Comparison of ENCODE assay signal across 8 mouse cellular contexts in genomic region chr4:129672083-129672877, GRCm38 (mm10). TPM values are rescaled to one million over a fixed set of nuclear protein-coding genes. Genes with fewer than 3 reads are reported as not detected.
A peak's percentile ranks its signal among the peaks of the same experiment; 100 is the strongest.
DNase-seq lines count a peak whose midpoint lies in the region; ATAC-seq and TF ChIP-seq lines count a peak whose summit lies in the region.

Kpna6 (minus strand) TSS chr4:129672767.

- peak within 1 kb of the TSS; percentile 81 for H3K9ac ChIP-seq in heart, embryonic 15.5 days
- peak within 1 kb of the TSS; percentile 78 for H3K9ac ChIP-seq in liver, embryonic 14.5 days (replicated peaks)
- peak within 1 kb of the TSS; percentile 88 for H3K9ac ChIP-seq in neural tube, embryonic 11.5 days (ENCODE audit: low read length)
- H3K9ac ChIP-seq in stomach, postnatal 0 days (ENCODE audit: low read length) = peak within 1 kb of the TSS; percentile 97

- no peaks in the 10 kb centered on the region for H3K27me3 ChIP-seq in forebrain, embryonic 10.5 days (ENCODE audit: poor library complexity, severe bottlenecking)
- H3K27me3 ChIP-seq in heart, embryonic 15.5 days = no peaks in the 10 kb centered on the region
- H3K27me3 ChIP-seq in liver, embryonic 14.5 days (ENCODE audit: control insufficient read depth, insufficient read depth, low read length) = no peaks in the 10 kb centered on the region
- H3K27me3 ChIP-seq in neural tube, embryonic 11.5 days (ENCODE audit: control insufficient read depth, insufficient read depth, low read length) = no peaks in the 10 kb centered on the region
- H3K27me3 ChIP-seq in stomach, postnatal 0 days (ENCODE audit: control insufficient read depth, insufficient read depth, low read length) = no peaks in the 10 kb centered on the region

- peak within 1 kb of the TSS; percentile 98 for H3K4me3 ChIP-seq in forebrain, embryonic 10.5 days
- H3K4me3 ChIP-seq in heart, embryonic 15.5 days = peak within 1 kb of the TSS; percentile 84
- H3K4me3 ChIP-seq in liver, embryonic 14.5 days (ENCODE audit: insufficient read depth in 1 of 2, low read depth in 2 of 2, low read length in 2 of 2) = peak within 1 kb of the TSS; percentile 90
- H3K4me3 ChIP-seq in neural tube, embryonic 11.5 days (ENCODE audit: low read depth, low read length) = peak within 1 kb of the TSS; percentile 98
- H3K4me3 ChIP-seq in stomach, postnatal 0 days (ENCODE audit: low read depth, low read length) = peak within 1 kb of the TSS; percentile 97

- H3K4me1 ChIP-seq in forebrain, embryonic 10.5 days = peaks cover 27% of the 10 kb centered on the region
- H3K4me1 ChIP-seq in heart, embryonic 15.5 days (replicated peaks) = peaks cover 14% of the 10 kb centered on the region
- H3K4me1 ChIP-seq in liver, embryonic 14.5 days (replicated peaks; ENCODE audit: control insufficient read depth in 2 of 2, insufficient read depth in 2 of 2, low read length in 1 of 2) = peaks cover 9 to 13% of the 10 kb centered on the region in 2 experiments
- no peaks in the 10 kb centered on the region for H3K4me1 ChIP-seq in neural tube, embryonic 11.5 days (ENCODE audit: control insufficient read depth, insufficient read depth, low read length)
- peaks cover 3% of the 10 kb centered on the region for H3K4me1 ChIP-seq in stomach, postnatal 0 days (replicated peaks; ENCODE audit: control insufficient read depth, insufficient read depth)

- peak; percentile 79 for ATAC-seq in CD4-positive, CD25-positive, alpha-beta regulatory T cell, adult 4 months
- peak; percentile 93 for ATAC-seq in heart, embryonic 15.5 days (replicated peaks; ENCODE audit: insufficient number of reproducible peaks, insufficient read depth, low FRiP score, low read depth)
- ATAC-seq in liver, embryonic 14.5 days (ENCODE audit: insufficient read depth) = peak; percentile 81
- peak; percentile 80 for ATAC-seq in neural tube, embryonic 11.5 days (ENCODE audit: insufficient read depth, low FRiP score, low TSS enrichment)
- ATAC-seq in stomach, postnatal 0 days (ENCODE audit: low FRiP score, low TSS enrichment) = peak; percentile 93

- peak; percentile 73 for DNase-seq in c-Kit-negative CD71-positive TER-119-positive erythroid progenitor cells, embryonic 14.5 days (ENCODE audit: low read depth, low spot score)
- peak; percentile 90 for DNase-seq in forebrain, embryonic 10.5 days (ENCODE audit: extremely low spot score, low spot score)
- DNase-seq in kidney, postnatal 25 days = peak; percentile 92 to 95
- DNase-seq in liver, embryonic 14.5 days (ENCODE audit: low read depth in 3 of 3, low spot score in 3 of 3) = peak; percentile 70 to 74 (median 73)
- peak; percentile 91 for DNase-seq in neural tube, embryonic 11.5 days (ENCODE audit: low spot score)
- DNase-seq in stomach, postnatal 0 days (ENCODE audit: low spot score) = peak; percentile 90

- no peaks in the 10 kb centered on the region for H3K9me3 ChIP-seq in forebrain, embryonic 10.5 days
- H3K9me3 ChIP-seq in heart, embryonic 15.5 days (replicated peaks) = no peaks in the 10 kb centered on the region
- H3K9me3 ChIP-seq in liver, embryonic 14.5 days (ENCODE audit: control insufficient read depth, low read length) = no peaks in the 10 kb centered on the region
- no peaks in the 10 kb centered on the region for H3K9me3 ChIP-seq in neural tube, embryonic 11.5 days (ENCODE audit: control insufficient read depth, low read length)
- H3K9me3 ChIP-seq in stomach, postnatal 0 days (ENCODE audit: control insufficient read depth, low read length) = no peaks in the 10 kb centered on the region

- WGBS in forebrain, embryonic 10.5 days = under 1% methylated on average over 65 of the region's 65 CpGs
- under 1% methylated on average over 64 of the region's 65 CpGs for WGBS in heart, embryonic 15.5 days
- under 1% methylated on average over 65 of the region's 65 CpGs for WGBS in liver, embryonic 14.5 days (ENCODE audit: insufficient replicate concordance)
- under 1% methylated on average over 59 of the region's 65 CpGs for WGBS in neural tube, embryonic 11.5 days
- under 1% methylated on average over 65 of the region's 65 CpGs for WGBS in stomach, postnatal 0 days

- H3K27ac ChIP-seq in forebrain, embryonic 10.5 days = peak within 1 kb of the TSS; percentile 94
- H3K27ac ChIP-seq in heart, embryonic 15.5 days = peak within 1 kb of the TSS; percentile 95
- peak within 1 kb of the TSS; percentile 45 for H3K27ac ChIP-seq in liver, embryonic 14.5 days
- H3K27ac ChIP-seq in neural tube, embryonic 11.5 days (ENCODE audit: low read depth, low read length) = peak within 1 kb of the TSS; percentile 89
- peak within 1 kb of the TSS; percentile 97 for H3K27ac ChIP-seq in stomach, postnatal 0 days (replicated peaks)

- H3K4me2 ChIP-seq in heart, embryonic 15.5 days = peak within 1 kb of the TSS; percentile 77
- H3K4me2 ChIP-seq in liver, embryonic 14.5 days (ENCODE audit: low read depth) = peak within 1 kb of the TSS; percentile 98
- H3K4me2 ChIP-seq in neural tube, embryonic 11.5 days (ENCODE audit: low read depth) = peak within 1 kb of the TSS; percentile 89
- H3K4me2 ChIP-seq in stomach, postnatal 0 days (replicated peaks; ENCODE audit: low read depth) = peak within 1 kb of the TSS; percentile 82

- peaks cover 44% of the 10 kb centered on the region for H3K36me3 ChIP-seq in forebrain, embryonic 10.5 days (replicated peaks)
- H3K36me3 ChIP-seq in heart, embryonic 15.5 days = peaks cover 14% of the 10 kb centered on the region; the same call in 1 of the 2 replicates
- no peaks in the 10 kb centered on the region; the same call in 1 of the 2 replicates for H3K36me3 ChIP-seq in liver, embryonic 14.5 days (replicated peaks; ENCODE audit: control insufficient read depth, insufficient read depth, low read depth)
- H3K36me3 ChIP-seq in neural tube, embryonic 11.5 days (ENCODE audit: control insufficient read depth, insufficient read depth, low read length) = peaks cover 5% of the 10 kb centered on the region; the same call in 1 of the 2 replicates
- H3K36me3 ChIP-seq in stomach, postnatal 0 days (ENCODE audit: control insufficient read depth, insufficient read depth, low read length) = peaks cover 3% of the 10 kb centered on the region; the same call in 1 of the 2 replicates

- TF ChIP-seq CTCF in liver, embryonic 14.5 days (IDR thresholded peaks at IDR 0.05; ENCODE audit: low read depth) = peak; percentile 22; the same call in 1 of the 2 replicates
- peak; percentile 37 for TF ChIP-seq CTCF in stomach, postnatal 0 days (IDR thresholded peaks at IDR 0.05; ENCODE audit: low read depth)

- no peak for TF ChIP-seq EP300 in liver, embryonic 14.5 days (IDR thresholded peaks at IDR 0.05; ENCODE audit: low read depth)
- no peak for TF ChIP-seq EP300 in stomach, postnatal 0 days (optimal IDR thresholded peaks at IDR 0.05)

RNA-seq across cellular contexts. Expression of gene Kpna6, which starts in this region (rescaled TPM):
- 10 to 100 TPM; 11.8 to 12.0 TPM for polyA plus RNA-seq in CD4-positive, CD25-positive, alpha-beta regulatory T cell, adult 4 months (2017; shearing (Covaris generic))
- polyA plus RNA-seq in forebrain, embryonic 10.5 days (2016; fragmentation: Nextera tagmentation; extraction: Ambion mirVana) = 14.0 and 15.1 TPM in 2 replicates
- polyA plus RNA-seq in heart, embryonic 15.5 days (2015; fragmentation: Nextera tagmentation; extraction: Ambion mirVana) = 13.6 and 16.6 TPM in 2 replicates
- 8.9 and 10.1 TPM in 2 replicates for polyA plus RNA-seq in liver, embryonic 14.5 days (2012; rRNA removed)
- 5.4 and 7.1 TPM in 2 replicates for polyA plus RNA-seq in liver, embryonic 14.5 days (2014; fragmentation: Nextera tagmentation; extraction: Ambion mirVana)
- 14.0 and 15.7 TPM in 2 replicates for polyA plus RNA-seq in neural tube, embryonic 11.5 days (2014; fragmentation: Nextera tagmentation; extraction: Ambion mirVana)
- 5.7 and 6.8 TPM in 2 replicates for polyA plus RNA-seq in stomach, postnatal 0 days (2015; fragmentation: Nextera tagmentation; extraction: Ambion mirVana)

Comparison
In these comparisons a context has a peak if more than half of its experiments do, and no peak if none do; other contexts are left out.
1. Peak in every context shown above with its lines: DNase-seq, ATAC-seq, H3K4me3 ChIP-seq and H3K27ac ChIP-seq.
2. H3K27ac ChIP-seq: peak in every context shown above with its lines; median percentile 97 in stomach, postnatal 0 days; 95 in heart, embryonic 15.5 days; 94 in forebrain, embryonic 10.5 days; 89 in neural tube, embryonic 11.5 days; 45 in liver, embryonic 14.5 days.